Mouse (Mus musculus): ENCODE data around the gene Smim24. TPM values are rescaled to one million over a fixed set of nuclear protein-coding genes. Genes with fewer than 3 reads are reported as not detected.

The Smim24 gene
- polyA plus RNA-seq, 1 experiment from 2014 or later: 1.5 TPM

- Histone ChIP-seq H3K4me2 (ENCODE audit: low read length) (no peak overlapping the region), H3K9me3 (replicated peaks; ENCODE audit: control insufficient read depth, low read length) (no peaks in the 10 kb centered on the region), H3K4me1 (ENCODE audit: control insufficient read depth, insufficient read depth, low read length) (peaks cover 30% of the 10 kb centered on the region), H3K9ac (ENCODE audit: low read length) (no peak overlapping the region), H3K27me3 (replicated peaks; ENCODE audit: control insufficient read depth, insufficient read depth, low read length) (no peaks in the 10 kb centered on the region), H3K36me3 (ENCODE audit: control insufficient read depth, insufficient read depth, low read length) (peaks cover 15% of the 10 kb centered on the region), H3K27ac (ENCODE audit: low read depth, low read length) (no peak overlapping the region), H3K4me3 (ENCODE audit: low read depth, low read length) (no peak overlapping the region)
- no peak for ATAC-seq
- no peak for DNase-seq (ENCODE audit: low spot score)
- 70% methylated on average over 4 of the region's 4 CpGs for WGBS
Observed at GRCm38 (mm10) chr10:81421041-81421796, 28.4 kb downstream of the Smim24 start.

DNA sequence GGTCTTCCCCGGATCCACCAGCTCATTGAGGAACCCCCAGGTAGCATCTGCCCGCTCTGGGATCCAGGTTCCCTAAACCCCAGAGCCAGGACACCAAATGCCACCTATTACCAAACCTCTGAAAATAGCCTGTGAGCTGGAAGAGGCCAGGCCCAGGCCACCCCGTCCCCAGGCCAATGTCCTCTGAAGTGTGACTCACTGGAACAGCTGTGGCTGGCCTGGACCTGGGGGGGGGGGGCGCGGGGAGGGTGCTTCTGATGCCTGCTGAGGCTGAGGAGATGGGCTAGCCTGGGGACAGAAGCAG lies 28.9 kb downstream of the Smim24 start:
- Histone ChIP-seq H3K9ac (ENCODE audit: low read length) (no peak overlapping the region), H3K4me3 (ENCODE audit: low read depth, low read length) (no peak overlapping the region), H3K36me3 (ENCODE audit: control insufficient read depth, insufficient read depth, low read length) (peaks cover 15% of the 10 kb centered on the region), H3K27ac (ENCODE audit: low read depth, low read length) (no peak overlapping the region), H3K4me1 (ENCODE audit: control insufficient read depth, insufficient read depth, low read length) (peaks cover 32% of the 10 kb centered on the region), H3K9me3 (replicated peaks; ENCODE audit: control insufficient read depth, low read length) (no peaks in the 10 kb centered on the region), H3K4me2 (ENCODE audit: low read length) (no peak overlapping the region), H3K27me3 (replicated peaks; ENCODE audit: control insufficient read depth, insufficient read depth, low read length) (no peaks in the 10 kb centered on the region)
- DNase-seq (ENCODE audit: low spot score) (no peak), ATAC-seq (no peak)
- WGBS: 87% methylated on average over 5 of the region's 5 CpGs

- no peak overlapping the region for H3K4me3 ChIP-seq (ENCODE audit: low read depth, low read length)
- peaks cover 31% of the 10 kb centered on the region for H3K4me1 ChIP-seq (ENCODE audit: control insufficient read depth, insufficient read depth, low read length)
- WGBS: 87% methylated on average over 6 of the region's 6 CpGs
Observed at GRCm38 (mm10) chr10:81422191-81422590, 29.3 kb downstream of the Smim24 start.

GRCm38 (mm10) chr10:81422661-81423217 lies 29.9 kb downstream of the Smim24 start:
- peaks cover 15% of the 10 kb centered on the region for H3K36me3 ChIP-seq (ENCODE audit: control insufficient read depth, insufficient read depth, low read length)
- H3K9ac ChIP-seq (ENCODE audit: low read length): no peak overlapping the region
- no peak overlapping the region for H3K4me2 ChIP-seq (ENCODE audit: low read length)
- ATAC-seq (no peak), DNase-seq (ENCODE audit: low spot score) (no peak)
- WGBS: 87% methylated on average over 3 of the region's 3 CpGs
- no peak overlapping the region for H3K27ac ChIP-seq (ENCODE audit: low read depth, low read length)
- H3K9me3 ChIP-seq (replicated peaks; ENCODE audit: control insufficient read depth, low read length): no peaks in the 10 kb centered on the region
- H3K27me3 ChIP-seq (replicated peaks; ENCODE audit: control insufficient read depth, insufficient read depth, low read length): 0 out of 2 replicates have a peak, but pooled peaks cover under 1% of the 10 kb centered on the region
- peaks cover 25% of the 10 kb centered on the region for H3K4me1 ChIP-seq (ENCODE audit: control insufficient read depth, insufficient read depth, low read length)
- H3K4me3 ChIP-seq (ENCODE audit: low read depth, low read length): no peak overlapping the region

More at GRCm38 (mm10) chr10:81422191-81422590, 29.3 kb downstream of the Smim24 start:
- Histone ChIP-seq H3K9me3 (replicated peaks; ENCODE audit: control insufficient read depth, low read length) (no peaks in the 10 kb centered on the region), H3K4me2 (ENCODE audit: low read length) (no peak overlapping the region), H3K27ac (ENCODE audit: low read depth, low read length) (no peak overlapping the region), H3K9ac (ENCODE audit: low read length) (no peak overlapping the region), H3K27me3 (replicated peaks; ENCODE audit: control insufficient read depth, insufficient read depth, low read length) (no peaks in the 10 kb centered on the region), H3K36me3 (ENCODE audit: control insufficient read depth, insufficient read depth, low read length) (peaks cover 15% of the 10 kb centered on the region)
- no peak for DNase-seq (ENCODE audit: low spot score)
- no peak for ATAC-seq

GRCm38 (mm10) chr10:81423476-81424245 lies 30.8 kb downstream of the Smim24 start:
- ATAC-seq (no peak), DNase-seq (ENCODE audit: low spot score) (no peak)
- Histone ChIP-seq H3K4me3 (ENCODE audit: low read depth, low read length) (no peak overlapping the region), H3K36me3 (ENCODE audit: control insufficient read depth, insufficient read depth, low read length) (peaks cover 15% of the 10 kb centered on the region), H3K4me1 (ENCODE audit: control insufficient read depth, insufficient read depth, low read length) (peaks cover 17% of the 10 kb centered on the region), H3K27me3 (replicated peaks; ENCODE audit: control insufficient read depth, insufficient read depth, low read length) (0 out of 2 replicates have a peak, but pooled peaks cover 8% of the 10 kb centered on the region), H3K4me2 (ENCODE audit: low read length) (0 out of 2 replicates have a peak overlapping the region, but pooled peaks have one; percentile 9), H3K9ac (ENCODE audit: low read length) (no peak overlapping the region; the same call in 1 of the 2 replicates), H3K27ac (ENCODE audit: low read depth, low read length) (peak overlapping the region; percentile 60; the same call in 1 of the 2 replicates), H3K9me3 (replicated peaks; ENCODE audit: control insufficient read depth, low read length) (no peaks in the 10 kb centered on the region)
- WGBS: 57% methylated on average over 4 of the region's 4 CpGs

GRCm38 (mm10) chr10:81424246-81425051 lies 31.6 kb downstream of the Smim24 start:
- 0 out of 2 replicates have a peak, but pooled peaks cover 8% of the 10 kb centered on the region for H3K27me3 ChIP-seq (replicated peaks; ENCODE audit: control insufficient read depth, insufficient read depth, low read length)
- peaks cover 17% of the 10 kb centered on the region for H3K4me1 ChIP-seq (ENCODE audit: control insufficient read depth, insufficient read depth, low read length)
- peak; percentile 63 for DNase-seq (ENCODE audit: low spot score)
- no peaks in the 10 kb centered on the region for H3K9me3 ChIP-seq (replicated peaks; ENCODE audit: control insufficient read depth, low read length)
- 5% methylated on average over 24 of the region's 25 CpGs for WGBS
- peaks cover 10% of the 10 kb centered on the region for H3K36me3 ChIP-seq (ENCODE audit: control insufficient read depth, insufficient read depth, low read length)
- H3K27ac ChIP-seq (ENCODE audit: low read depth, low read length): peak overlapping the region; percentile 60
- no peak overlapping the region for H3K4me3 ChIP-seq (ENCODE audit: low read depth, low read length)
- peak overlapping the region; percentile 71 for H3K4me2 ChIP-seq (ENCODE audit: low read length)
- ATAC-seq: 0 out of 2 replicates have a peak, but pooled peaks have one; percentile 18
- peak overlapping the region; percentile 30 for H3K9ac ChIP-seq (ENCODE audit: low read length)

GRCm38 (mm10) chr10:81425236-81425850 lies 32.5 kb downstream of the Smim24 start:
- 34% methylated on average over 10 of the region's 10 CpGs for WGBS

More at GRCm38 (mm10) chr10:81425236-81425850, 32.5 kb downstream of the Smim24 start:
- Histone ChIP-seq H3K4me1 (ENCODE audit: control insufficient read depth, insufficient read depth, low read length) (peaks cover 19% of the 10 kb centered on the region), H3K4me3 (ENCODE audit: low read depth, low read length) (0 out of 2 replicates have a peak overlapping the region, but pooled peaks have one; percentile 37), H3K9me3 (replicated peaks; ENCODE audit: control insufficient read depth, low read length) (no peaks in the 10 kb centered on the region), H3K4me2 (ENCODE audit: low read length) (peak overlapping the region; percentile 71), H3K36me3 (ENCODE audit: control insufficient read depth, insufficient read depth, low read length) (peaks cover 2% of the 10 kb centered on the region; the same call in 1 of the 2 replicates), H3K9ac (ENCODE audit: low read length) (peak overlapping the region; percentile 30), H3K27me3 (replicated peaks; ENCODE audit: control insufficient read depth, insufficient read depth, low read length) (0 out of 2 replicates have a peak, but pooled peaks cover 8% of the 10 kb centered on the region), H3K27ac (ENCODE audit: low read depth, low read length) (peak overlapping the region; percentile 40)
- ATAC-seq (no peak), DNase-seq (ENCODE audit: low spot score) (no peak)

Measured in forebrain, embryonic 14.5 days (tissue).